Mouse (Mus musculus) stomach, embryonic 14.5 days (tissue): ENCODE data around the gene Setd1b. TPM values are rescaled to one million over a fixed set of nuclear protein-coding genes. Genes with fewer than 3 reads are reported as not detected.
"Not testable (repeated sequence)": the region's sequence is repeated elsewhere in the genome, so short reads cannot be mapped to it uniquely, and the experiment has no call there.

Experiments used
- ATAC-seq: fragments of 200-750 bp; cut with Nextera tagmentation; 2 replicates; pipeline ENCODE4 v1.8.0; 2017; ENCODE audit warnings: low read depth, moderate TSS enrichment; ENCODE audit not compliant: insufficient number of reproducible peaks, insufficient read depth, low FRiP score
- H3K27ac ChIP-seq: fragments of 300-500 bp; sonication (generic); 2 replicates; pipeline ENCODE4 v1.5.1; 2014; ENCODE audit warnings: mild to moderate bottlenecking, low read length, moderate library complexity, mixed read lengths
- H3K27me3 ChIP-seq: fragments of 300-500 bp; sonication (generic); 2 replicates; pipeline ENCODE4 v1.6.1; 2014; ENCODE audit warnings: low read length, control low read depth, mixed read lengths; ENCODE audit not compliant: control insufficient read depth, insufficient read depth
- H3K36me3 ChIP-seq: fragments of 300-500 bp; sonication (generic); 2 replicates; pipeline ENCODE4 v1.6.1; 2014; ENCODE audit warnings: mild to moderate bottlenecking, control low read depth, low read length, moderate library complexity, mixed read lengths; ENCODE audit not compliant: control insufficient read depth, insufficient read depth
- H3K4me1 ChIP-seq: fragments of 300-500 bp; sonication (generic); 2 replicates; pipeline ENCODE4 v1.6.1; 2014; ENCODE audit warnings: low read length, control low read depth, mixed read lengths; ENCODE audit not compliant: control insufficient read depth, insufficient read depth
- H3K4me2 ChIP-seq: fragments of 300-500 bp; sonication (generic); replicated peaks from 2 replicates; pipeline ENCODE4 v1.6.1; 2014; ENCODE audit warnings: low read depth, low read length, control low read depth
- H3K4me3 ChIP-seq: fragments of 300-500 bp; sonication (generic); 2 replicates; pipeline ENCODE4 v1.5.1; 2014; ENCODE audit warnings: low read depth, low read length, control low read depth
- H3K9ac ChIP-seq: fragments of 300-500 bp; sonication (generic); replicated peaks from 2 replicates; pipeline ENCODE4 v1.6.1; 2014; ENCODE audit warnings: low read depth, mild to moderate bottlenecking, control low read depth, low read length, moderate library complexity, mixed read lengths
- H3K9me3 ChIP-seq: fragments of 300-500 bp; sonication (generic); 2 replicates; pipeline ENCODE4 v1.6.1; 2016; ENCODE audit warnings: low read depth, low read length, control low read depth; ENCODE audit not compliant: control insufficient read depth
- WGBS: fragments of 180-500 bp; shearing (Covaris S2); extraction: QIAGEN DNeasy Blood & Tissue Kit; methylation state at CpG from one replicate; pipeline ENCODE4 v1.1.7; 2014; 5-methylcytosine and 5-hydroxymethylcytosine counted together
- polyA plus RNA-seq: library from polyadenylated mRNA; unstranded; fragments of >200 nt; fragmentation: Nextera tagmentation; extraction: Ambion mirVana; gene quantifications from 2 replicates; pipeline ENCODE4 v1.2.1, GENCODE M21; 2014

Gene Setd1b
- polyA plus RNA-seq, 1 experiment from 2014 or later: 12.9 TPM

DNA sequence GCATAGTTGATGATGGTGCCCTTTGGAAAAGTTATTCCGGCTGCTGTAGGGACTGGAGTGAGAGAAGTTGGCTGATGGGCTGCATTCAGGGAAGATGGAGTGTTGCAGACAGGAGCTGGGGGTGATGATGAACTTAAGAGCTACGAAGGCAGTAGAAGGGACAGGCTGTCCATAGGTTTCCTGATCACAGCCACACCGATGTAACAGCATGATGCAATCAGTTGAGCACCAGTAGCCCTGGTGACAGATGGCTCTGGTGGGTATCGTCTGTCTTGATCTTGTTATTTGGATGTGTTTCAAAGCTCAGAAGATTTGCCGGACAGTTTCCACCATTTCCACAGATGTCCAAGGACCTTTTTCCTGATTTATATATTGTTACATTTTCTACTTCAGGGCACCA, 60.0 kb downstream of the Setd1b start:
- no peak overlapping the region for H3K4me3 ChIP-seq
- no peak overlapping the region for H3K27ac ChIP-seq
- no peak overlapping the region for H3K4me2 ChIP-seq
- H3K27me3 ChIP-seq: no peaks in the 10 kb centered on the region
- H3K4me1 ChIP-seq: no peaks in the 10 kb centered on the region
- WGBS: 77% methylated on average over 5 of the region's 5 CpGs
- no peak overlapping the region for H3K9ac ChIP-seq
- H3K36me3 ChIP-seq: no peaks in the 10 kb centered on the region
- no peaks in the 10 kb centered on the region for H3K9me3 ChIP-seq
- no peak for ATAC-seq

DNA sequence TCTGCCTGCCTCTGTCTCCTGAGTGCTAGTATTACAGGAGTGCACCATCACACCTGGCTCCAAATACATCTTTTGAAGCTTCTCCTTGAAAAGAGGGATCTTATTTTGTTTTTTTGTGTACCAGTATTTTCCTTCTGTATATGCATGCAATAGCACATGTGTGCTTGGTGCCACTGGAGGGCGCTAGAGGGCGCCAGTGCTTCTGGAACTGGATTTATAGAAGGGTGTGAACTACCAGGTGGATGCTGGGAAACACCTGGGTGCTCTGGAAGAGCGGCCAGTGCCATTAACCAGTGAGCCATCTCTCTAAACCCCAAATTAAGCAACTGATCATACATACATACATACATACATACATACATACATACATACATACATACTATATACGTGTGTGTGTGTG, 60.8 kb downstream of the Setd1b start:
- not testable (repeated sequence) for H3K4me3 ChIP-seq, H3K9me3 ChIP-seq, H3K9ac ChIP-seq, H3K27me3 ChIP-seq, H3K36me3 ChIP-seq, H3K4me1 ChIP-seq, ATAC-seq, H3K4me2 ChIP-seq, H3K27ac ChIP-seq
- 47% methylated on average over 3 of the region's 4 CpGs for WGBS

DNA sequence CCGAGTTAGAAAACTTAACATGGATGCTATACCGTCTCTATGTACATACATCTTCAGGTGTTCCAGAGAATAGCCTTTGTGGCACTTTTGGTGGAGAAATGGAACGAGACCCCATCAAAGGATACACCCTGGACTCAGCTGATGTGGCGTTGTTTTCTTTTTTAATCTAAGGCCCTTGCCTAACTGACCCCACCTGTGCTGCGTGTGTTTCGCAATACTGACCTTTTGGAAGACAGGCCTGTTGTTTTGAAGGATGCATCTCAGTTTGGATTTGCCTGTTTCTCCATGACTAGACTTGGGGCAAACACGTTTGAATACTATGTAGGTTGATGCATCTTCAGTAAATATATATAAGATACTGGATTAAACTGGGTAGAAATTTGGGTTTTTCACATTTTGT, 61.6 kb downstream of the Setd1b start:
- not testable (repeated sequence) for H3K36me3 ChIP-seq, ATAC-seq, H3K4me1 ChIP-seq, H3K27ac ChIP-seq, H3K4me3 ChIP-seq, H3K27me3 ChIP-seq, H3K9me3 ChIP-seq, H3K4me2 ChIP-seq, H3K9ac ChIP-seq
- WGBS: 82% methylated on average over 7 of the region's 7 CpGs

Other genes starting within 250 kb of the Setd1b start
- 34.5 and 37.9 TPM in 2 replicates for gene Kdm2b, start 152.4 kb upstream of the Setd1b start, polyA plus RNA-seq
- 17.8 and 20.5 TPM in 2 replicates for gene Orai1, start 127.1 kb upstream of the Setd1b start, polyA plus RNA-seq
- not detected in 2 replicates for gene Morn3, start 95.2 kb upstream of the Setd1b start, polyA plus RNA-seq
- 9.0 and 9.3 TPM in 2 replicates for gene Tmem120b, start 73.8 kb upstream of the Setd1b start, polyA plus RNA-seq
- 2.0 and 2.3 TPM in 2 replicates for gene Rhof, start 9.5 kb upstream of the Setd1b start, polyA plus RNA-seq
- 72.8 and 82.3 TPM in 2 replicates for gene Psmd9, start 27.2 kb downstream of the Setd1b start, polyA plus RNA-seq
- gene Hpd, start 40.5 kb downstream of the Setd1b start, polyA plus RNA-seq: 0.36 TPM in 1 of 2 replicates, not detected in the other
- gene Wdr66, start 109.9 kb downstream of the Setd1b start, polyA plus RNA-seq: 1.3 and 1.7 TPM in 2 replicates
- gene Bcl7a, start 201.6 kb downstream of the Setd1b start, polyA plus RNA-seq: 27.6 and 30.1 TPM in 2 replicates